ENCODE assay signal across 15 mouse cellular contexts in the genomic region with DNA sequence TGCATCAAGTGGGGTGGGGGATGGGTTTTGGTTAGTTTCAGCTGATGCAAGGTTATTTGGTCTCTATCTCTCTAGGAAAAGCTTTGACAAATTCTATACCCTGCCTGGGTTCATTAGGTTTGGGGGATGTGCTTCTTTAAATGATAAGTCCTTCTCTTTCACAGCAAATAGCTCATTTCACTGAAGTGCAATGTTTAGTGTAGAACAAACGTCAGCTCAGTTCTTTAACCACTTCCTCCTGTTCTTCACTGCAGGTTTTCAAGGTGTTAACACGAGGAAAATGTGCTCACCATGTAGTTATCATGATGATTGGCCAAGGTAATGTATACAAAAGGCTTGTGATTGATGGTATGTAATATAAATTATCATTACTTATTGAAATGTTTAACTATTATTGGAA.
"Had no signal": no experiment of that assay in that cellular context is flagged by ENCODE, and none has a peak within 500 bp of the region (broad histone marks: within the 10 kb centered on the region; RNA-seq: fewer than 3 reads in every experiment).

No protein-coding gene starts in this region.

- H3K4me1 ChIP-seq: limb, embryonic 10.5 days; liver, embryonic 15.5 days; megakaryocyte, embryonic 14.5 days; midbrain, embryonic 12.5 days had no signal

- H3K4me2 ChIP-seq: liver, embryonic 11.5 days; liver, embryonic 15.5 days; midbrain, embryonic 12.5 days had no signal

- H3K27ac ChIP-seq: kidney, postnatal 0 days; left cerebral cortex, adult 2 months; limb, embryonic 10.5 days; liver, embryonic 15.5 days; macrophage; midbrain, embryonic 12.5 days had no signal

- H3K9ac ChIP-seq: liver, embryonic 15.5 days; midbrain, embryonic 12.5 days had no signal

- H3K27me3 ChIP-seq: liver, embryonic 15.5 days; megakaryocyte, embryonic 14.5 days; midbrain, embryonic 12.5 days had no signal

- DNase-seq: kidney, adult 8-10 months; lung, adult 2 months; lung, postnatal 10 days; right cerebral cortex, postnatal 14 days; thymus, postnatal 36 days had no signal

- H3K4me3 ChIP-seq: left cerebral cortex, adult 2 months; limb, embryonic 10.5 days; liver, embryonic 15.5 days; megakaryocyte, embryonic 14.5 days; midbrain, embryonic 12.5 days had no signal

- H3K9me3 ChIP-seq: limb, embryonic 10.5 days; liver, embryonic 15.5 days; megakaryocyte, embryonic 14.5 days; midbrain, embryonic 12.5 days had no signal

- ATAC-seq: intestine, embryonic 16.5 days; midbrain, embryonic 16.5 days had no signal

- H3K36me3 ChIP-seq: limb, embryonic 10.5 days; liver, embryonic 15.5 days; midbrain, embryonic 12.5 days had no signal
